Mouse (Mus musculus) erythroblast, embryonic 14.5 days (primary cell): ENCODE measurements around the gene Armcx6.

ENCODE experiments used
- GATA1 ChIP-seq: IDR thresholded peaks from 2 replicates; pipeline ENCODE4 v1.6.1; 2012; ENCODE audit warnings: low read length, inconsistent platforms, mixed read lengths
- TAL1 ChIP-seq: IDR thresholded peaks from 3 replicates; pipeline ENCODE4 v1.6.1; 2012; ENCODE audit warnings: low read length, inconsistent platforms, mixed read lengths

GRCm38 (mm10) chrX:134739160-134739559 is 12.1 kb downstream of the Armcx6 start:
- TF ChIP-seq GATA1 (no peak), TAL1 (no peak)
